Mouse (Mus musculus): ENCODE results near the gene Phf20.

DNA sequence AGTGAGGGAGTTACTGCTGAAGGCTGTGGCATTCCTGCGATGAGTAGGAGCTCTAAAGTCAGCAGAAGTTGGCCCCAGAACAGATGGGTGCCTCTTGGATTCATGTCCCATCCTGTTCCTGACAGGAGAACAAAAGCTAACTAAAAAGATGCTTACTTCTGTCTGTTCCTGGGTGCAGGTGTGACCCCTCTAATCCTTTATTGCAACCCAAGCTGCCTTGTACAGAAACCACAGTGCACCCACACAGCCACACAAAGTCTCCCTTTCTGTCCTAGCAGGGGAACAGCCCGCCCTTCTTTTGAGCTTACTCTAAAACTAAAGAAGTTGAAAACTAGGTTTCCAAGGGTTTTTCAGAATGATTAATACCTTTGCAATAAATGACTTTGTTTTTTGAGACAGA is 92.0 kb downstream of the Phf20 start:
- no peak for TF ChIP-seq GATA1 (IDR thresholded peaks at IDR 0.05; ENCODE audit: borderline replicate concordance, low read length)
- TF ChIP-seq FLI1 (IDR thresholded peaks at IDR 0.05; ENCODE audit: low read length): no peak
